Mouse (Mus musculus): ENCODE measurements around the gene Cyp2d34. TPM values are rescaled to one million over a fixed set of nuclear protein-coding genes. Genes with fewer than 3 reads are reported as not detected.

Gene Cyp2d34
- polyA plus RNA-seq, 1 experiment from 2014 or later = not detected

- no peaks in the 10 kb centered on the region for H3K9me3 ChIP-seq
- H3K4me3 ChIP-seq = no peak overlapping the region
- H3K27ac ChIP-seq (replicated peaks) = no peak overlapping the region
- DNase-seq (ENCODE audit: low spot score) = no peak
- H3K4me1 ChIP-seq = no peaks in the 10 kb centered on the region
- no peaks in the 10 kb centered on the region for H3K36me3 ChIP-seq (replicated peaks)
- no peaks in the 10 kb centered on the region for H3K27me3 ChIP-seq (replicated peaks; ENCODE audit: low read depth, poor library complexity, severe bottlenecking)
- 86% methylated on average over 9 of the region's 9 CpGs for WGBS
These were observed 38.1 kb downstream of the Cyp2d34 start for GRCm38 (mm10) chr15:82582621-82583020.

DNA sequence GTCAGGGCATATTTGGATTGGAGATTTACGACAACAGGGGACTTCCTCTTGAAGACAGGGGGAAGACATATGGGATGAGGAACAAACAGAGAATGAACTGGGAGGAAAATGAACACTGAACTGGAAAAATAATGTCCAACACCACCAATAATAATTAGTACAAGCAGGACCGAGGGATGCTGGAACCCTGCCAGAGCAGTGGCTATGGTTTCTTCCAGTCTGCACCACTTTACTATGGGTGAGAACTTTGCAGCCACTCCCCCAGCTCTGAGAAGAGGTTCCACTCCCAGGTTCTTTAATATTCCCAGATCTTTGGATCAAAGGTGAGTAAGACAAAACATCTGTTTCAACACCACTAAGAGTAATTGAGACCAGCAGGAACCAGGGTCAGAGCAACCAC, 41.7 kb downstream of the Cyp2d34 start:
- Histone ChIP-seq H3K27ac (replicated peaks) (no peak overlapping the region), H3K36me3 (replicated peaks) (no peaks in the 10 kb centered on the region), H3K4me1 (no peaks in the 10 kb centered on the region), H3K27me3 (replicated peaks; ENCODE audit: low read depth, poor library complexity, severe bottlenecking) (no peaks in the 10 kb centered on the region), H3K9me3 (0 out of 2 replicates have a peak, but pooled peaks cover 3% of the 10 kb centered on the region), H3K4me3 (no peak overlapping the region)
- 82% methylated on average over 2 of the region's 2 CpGs for WGBS
- no peak for DNase-seq (ENCODE audit: low spot score)

DNA sequence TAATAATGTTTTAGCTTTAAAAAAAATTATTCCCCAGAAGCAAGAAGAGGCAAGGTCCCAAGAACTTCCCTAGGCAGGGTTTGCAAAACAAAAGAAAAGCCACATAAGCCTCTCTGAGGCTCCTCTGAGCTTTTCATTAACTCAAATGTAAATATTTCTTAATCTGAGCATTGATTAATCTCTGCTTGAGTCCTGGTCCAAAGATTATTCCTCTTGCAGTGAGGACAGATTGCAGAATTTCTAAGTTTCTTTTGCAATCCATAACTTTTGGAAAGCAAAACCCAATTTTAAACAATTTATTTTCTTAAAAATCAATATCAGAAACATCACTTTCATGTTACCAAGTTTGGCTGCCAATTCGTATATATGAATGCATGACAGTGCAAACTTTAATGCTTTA, 47.9 kb downstream of the Cyp2d34 start:
- DNase-seq (ENCODE audit: low spot score) = no peak
- 74% methylated on average over 1 of the region's 1 CpGs for WGBS

More for the DNA sequence above, 47.9 kb downstream of the Cyp2d34 start:
- Histone ChIP-seq H3K27ac (replicated peaks) (no peak overlapping the region), H3K4me1 (no peaks in the 10 kb centered on the region), H3K9me3 (0 out of 2 replicates have a peak, but pooled peaks cover 3% of the 10 kb centered on the region), H3K4me3 (no peak overlapping the region), H3K27me3 (replicated peaks; ENCODE audit: low read depth, poor library complexity, severe bottlenecking) (no peaks in the 10 kb centered on the region), H3K36me3 (replicated peaks) (no peaks in the 10 kb centered on the region)

Small RNA genes within 50 kb of the gene (microRNA-seq; reads per million reads assigned to microRNA genes)
- gene Gm27463 (not detected), gene Gm27742 (not detected)

Other genes starting within 250 kb of the Cyp2d34 start
- gene Cyp2d22, start 240.7 kb downstream of the Cyp2d34 start, polyA plus RNA-seq (2016; fragmentation: Nextera tagmentation; extraction: Ambion mirVana) = 2.1 and 3.0 TPM in 2 replicates
- gene Cyp2d11, start 226.9 kb downstream of the Cyp2d34 start, polyA plus RNA-seq (2016; fragmentation: Nextera tagmentation; extraction: Ambion mirVana) = not detected in 2 replicates
- gene Cyp2d10, start 213.8 kb downstream of the Cyp2d34 start, polyA plus RNA-seq (2016; fragmentation: Nextera tagmentation; extraction: Ambion mirVana) = not detected in 2 replicates
- not detected in 2 replicates for gene Cyp2d9, start 187.5 kb downstream of the Cyp2d34 start, polyA plus RNA-seq (2016; fragmentation: Nextera tagmentation; extraction: Ambion mirVana)
- gene Cyp2d12, start 65.9 kb downstream of the Cyp2d34 start, polyA plus RNA-seq (2016; fragmentation: Nextera tagmentation; extraction: Ambion mirVana) = not detected in 2 replicates
- gene Cyp2d40, start 143.2 kb upstream of the Cyp2d34 start, polyA plus RNA-seq (2016; fragmentation: Nextera tagmentation; extraction: Ambion mirVana) = not detected in 2 replicates
- not detected in 2 replicates for gene Cyp2d26, start 173.3 kb upstream of the Cyp2d34 start, polyA plus RNA-seq (2016; fragmentation: Nextera tagmentation; extraction: Ambion mirVana)

Measured in embryonic facial prominence, embryonic 10.5 days (tissue).